Mouse (Mus musculus): Measurements from ENCODE around the gene Meis2. TPM values are rescaled to one million over a fixed set of nuclear protein-coding genes. Genes with fewer than 3 reads are reported as not detected.
A peak's percentile ranks its signal among the peaks of the same experiment; 100 is the strongest.

The Meis2 gene
- polyA plus RNA-seq, 1 experiment: 209 TPM

DNA sequence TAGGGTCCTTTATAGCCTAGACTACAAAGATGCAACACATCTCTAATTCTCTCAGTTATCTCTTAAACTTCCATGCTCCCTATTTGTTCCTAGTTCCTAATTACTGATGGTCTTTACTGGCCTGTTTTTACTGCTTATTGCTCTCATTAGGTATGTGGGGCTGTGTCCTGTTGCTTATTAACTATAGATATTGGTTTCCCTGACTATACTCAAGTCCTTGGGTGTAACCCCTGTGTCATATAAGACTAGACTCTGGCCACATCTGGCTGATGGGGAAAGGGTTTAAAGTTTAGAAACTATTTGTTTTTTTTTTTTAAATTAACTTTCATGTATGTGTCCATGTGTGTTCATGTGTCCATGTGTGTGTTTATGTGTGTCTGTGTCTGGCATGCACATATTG, 147.1 kb downstream of the Meis2 start:
- TF ChIP-seq POLR2A (IDR thresholded peaks at IDR 0.05; ENCODE audit: borderline replicate concordance, extremely low read depth, insufficient read depth, insufficient read length, poor library complexity, severe bottlenecking) (no peak), CTCF (IDR thresholded peaks at IDR 0.05; ENCODE audit: borderline replicate concordance, extremely low read depth, insufficient read depth, insufficient read length) (no peak)
- no peak for DNase-seq (ENCODE audit: low read depth)

DNA sequence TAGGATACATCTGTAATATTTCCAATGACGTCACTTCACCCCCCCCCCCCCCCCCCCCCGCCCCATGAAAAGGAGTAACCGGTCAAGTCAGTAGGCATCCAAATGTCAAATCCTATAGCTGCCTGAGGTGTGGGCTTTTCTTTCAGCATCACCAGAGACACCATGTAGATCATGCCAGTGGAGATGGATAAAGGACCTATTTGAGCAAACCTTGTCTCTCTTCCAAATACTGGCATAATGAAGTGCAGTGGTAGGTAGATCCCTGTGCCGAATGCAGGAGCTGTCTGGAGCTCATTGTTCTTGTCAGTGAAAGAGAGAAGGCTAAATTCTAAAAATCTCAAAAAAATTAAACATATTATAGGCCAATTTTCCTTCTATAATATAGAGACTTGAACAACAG, 151.1 kb downstream of the Meis2 start:
- TF ChIP-seq CTCF (IDR thresholded peaks at IDR 0.05; ENCODE audit: borderline replicate concordance, extremely low read depth, insufficient read depth, insufficient read length) (no peak), POLR2A (IDR thresholded peaks at IDR 0.05; ENCODE audit: borderline replicate concordance, extremely low read depth, insufficient read depth, insufficient read length, poor library complexity, severe bottlenecking) (no peak)
- DNase-seq (ENCODE audit: low read depth): peak; percentile 72

DNA sequence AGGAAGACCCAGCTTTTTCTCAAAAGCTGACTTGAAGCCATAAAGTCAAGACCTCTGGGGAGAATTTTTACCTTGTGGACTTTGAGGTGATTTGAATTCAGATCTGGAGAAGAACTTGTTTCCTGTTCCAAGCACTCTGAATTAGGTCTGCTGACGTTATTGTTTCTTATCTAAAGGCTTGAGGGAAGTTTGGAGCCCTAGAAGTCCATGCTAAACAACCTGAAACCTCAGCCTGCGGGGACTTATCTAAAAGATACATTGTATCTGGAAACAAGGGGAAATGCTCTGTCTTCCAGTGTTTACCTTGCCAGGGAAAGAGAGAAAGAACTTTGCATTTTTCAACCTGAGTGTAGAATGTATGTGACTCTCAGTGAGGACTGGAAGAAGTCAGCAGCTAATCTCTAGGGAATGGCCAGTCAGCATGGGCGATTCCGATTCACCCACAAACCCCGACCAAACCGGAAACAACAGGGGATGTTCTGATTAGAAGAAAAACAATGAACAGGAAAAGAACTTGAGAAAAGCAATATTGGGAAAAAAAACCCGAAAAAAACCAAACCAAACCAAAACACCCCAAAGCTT, 152.6 kb downstream of the Meis2 start:
- no peak for DNase-seq (ENCODE audit: low read depth)
- no peak for TF ChIP-seq CTCF (IDR thresholded peaks at IDR 0.05; ENCODE audit: borderline replicate concordance, extremely low read depth, insufficient read depth, insufficient read length)
- TF ChIP-seq POLR2A (IDR thresholded peaks at IDR 0.05; ENCODE audit: borderline replicate concordance, extremely low read depth, insufficient read depth, insufficient read length, poor library complexity, severe bottlenecking): no peak

DNA sequence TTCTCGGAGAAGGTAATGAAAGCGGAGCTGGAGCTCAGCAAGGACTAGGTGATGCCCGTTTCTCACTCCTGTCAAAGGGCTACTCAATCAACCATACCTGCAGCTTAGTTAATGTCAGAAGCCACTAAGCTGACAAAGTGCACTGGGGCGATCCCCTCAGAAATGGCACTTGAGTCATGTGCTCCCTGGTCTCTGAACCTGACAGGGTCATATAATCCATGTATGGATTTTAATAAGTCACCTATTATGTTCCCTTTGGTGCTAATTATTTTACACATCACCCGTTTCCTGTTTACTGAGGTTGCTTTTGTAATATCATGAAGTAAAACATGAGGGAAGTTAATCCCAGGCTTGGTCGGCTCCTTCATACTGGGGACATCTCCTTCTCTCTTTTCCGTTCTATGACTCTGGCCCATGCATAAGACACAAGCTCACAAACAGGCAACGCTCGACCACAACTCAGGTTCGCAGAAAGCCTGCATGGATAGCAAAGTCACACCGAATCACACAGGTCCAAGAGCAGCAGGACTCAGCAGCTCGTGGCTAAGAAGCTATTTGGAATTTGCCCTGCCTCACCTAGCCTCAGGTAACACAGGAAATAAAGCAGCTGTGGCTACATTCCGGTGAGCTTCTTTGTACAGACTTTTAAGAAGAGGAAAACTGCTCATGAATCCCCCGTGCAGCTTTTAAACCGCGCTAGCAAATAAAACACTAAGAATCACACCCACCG, 153.6 kb downstream of the Meis2 start:
- no peak for DNase-seq (ENCODE audit: low read depth)
- TF ChIP-seq CTCF (IDR thresholded peaks at IDR 0.05; ENCODE audit: borderline replicate concordance, extremely low read depth, insufficient read depth, insufficient read length) (no peak), POLR2A (IDR thresholded peaks at IDR 0.05; ENCODE audit: borderline replicate concordance, extremely low read depth, insufficient read depth, insufficient read length, poor library complexity, severe bottlenecking) (no peak)

DNA sequence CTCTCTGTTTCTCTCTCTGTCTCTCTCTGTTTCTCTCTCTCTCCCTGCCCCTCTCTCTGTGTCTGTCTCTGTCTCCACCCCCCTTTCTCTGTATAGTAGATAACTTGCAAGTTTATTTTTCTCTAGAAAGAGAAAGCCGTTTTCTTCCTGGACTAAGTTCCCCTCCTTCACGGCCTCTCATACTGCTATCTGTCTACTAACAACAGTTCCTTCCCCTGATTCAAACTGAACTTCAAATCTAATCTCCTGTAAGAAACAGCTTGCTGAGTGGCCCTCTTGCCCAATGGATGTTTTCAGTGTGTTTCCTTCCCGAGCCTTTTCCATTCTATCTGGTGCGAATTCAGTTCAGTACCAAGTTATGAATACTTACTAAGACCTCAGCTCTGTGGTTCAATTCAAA, 155.4 kb downstream of the Meis2 start:
- no peak for TF ChIP-seq CTCF (IDR thresholded peaks at IDR 0.05; ENCODE audit: borderline replicate concordance, extremely low read depth, insufficient read depth, insufficient read length)
- no peak for TF ChIP-seq POLR2A (IDR thresholded peaks at IDR 0.05; ENCODE audit: borderline replicate concordance, extremely low read depth, insufficient read depth, insufficient read length, poor library complexity, severe bottlenecking)
- DNase-seq (ENCODE audit: low read depth): no peak

DNA sequence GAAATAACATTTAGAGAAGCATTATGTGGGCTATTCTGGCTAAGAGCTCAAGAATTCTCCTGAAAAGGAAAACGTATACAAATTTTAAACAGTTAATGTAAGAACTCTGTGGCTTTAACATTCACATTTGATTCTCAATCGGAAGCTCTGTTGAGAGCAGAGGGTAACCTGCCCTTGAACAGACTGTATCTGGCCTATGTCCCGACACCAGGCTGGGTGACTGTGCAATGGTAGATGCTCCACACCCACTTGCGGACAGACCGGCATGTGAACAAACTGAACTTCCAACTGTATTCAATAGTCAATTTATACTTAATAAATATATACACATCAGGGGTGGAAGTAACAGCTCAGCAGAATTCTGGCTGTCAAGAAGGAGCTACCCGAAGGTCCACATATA, 164.6 kb downstream of the Meis2 start:
- TF ChIP-seq CTCF (IDR thresholded peaks at IDR 0.05; ENCODE audit: borderline replicate concordance, extremely low read depth, insufficient read depth, insufficient read length): no peak
- no peak for TF ChIP-seq POLR2A (IDR thresholded peaks at IDR 0.05; ENCODE audit: borderline replicate concordance, extremely low read depth, insufficient read depth, insufficient read length, poor library complexity, severe bottlenecking)
- DNase-seq (ENCODE audit: low read depth): no peak

DNA sequence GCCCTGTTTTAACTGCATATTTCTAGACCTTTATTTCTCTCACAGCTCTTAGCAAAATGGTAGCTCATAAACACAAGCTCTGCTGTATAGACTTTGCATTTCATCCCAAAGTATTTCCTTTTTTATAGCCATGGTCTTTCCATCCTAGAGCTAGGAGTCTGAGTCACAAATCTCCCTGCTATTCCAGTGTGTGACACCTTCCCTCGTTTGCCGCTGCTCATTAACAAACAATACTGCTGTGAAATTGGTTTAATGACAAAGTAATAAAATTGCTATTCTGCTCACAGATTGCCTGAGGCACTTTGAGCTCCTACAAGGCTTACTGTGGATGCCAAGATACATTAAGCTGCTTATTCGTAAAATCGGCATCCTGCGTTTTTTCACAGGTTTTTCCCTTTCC, 168.1 kb downstream of the Meis2 start:
- DNase-seq (ENCODE audit: low read depth): peak; percentile 91
- TF ChIP-seq POLR2A (IDR thresholded peaks at IDR 0.05; ENCODE audit: borderline replicate concordance, extremely low read depth, insufficient read depth, insufficient read length, poor library complexity, severe bottlenecking) (no peak), CTCF (IDR thresholded peaks at IDR 0.05; ENCODE audit: borderline replicate concordance, extremely low read depth, insufficient read depth, insufficient read length) (no peak)

DNA sequence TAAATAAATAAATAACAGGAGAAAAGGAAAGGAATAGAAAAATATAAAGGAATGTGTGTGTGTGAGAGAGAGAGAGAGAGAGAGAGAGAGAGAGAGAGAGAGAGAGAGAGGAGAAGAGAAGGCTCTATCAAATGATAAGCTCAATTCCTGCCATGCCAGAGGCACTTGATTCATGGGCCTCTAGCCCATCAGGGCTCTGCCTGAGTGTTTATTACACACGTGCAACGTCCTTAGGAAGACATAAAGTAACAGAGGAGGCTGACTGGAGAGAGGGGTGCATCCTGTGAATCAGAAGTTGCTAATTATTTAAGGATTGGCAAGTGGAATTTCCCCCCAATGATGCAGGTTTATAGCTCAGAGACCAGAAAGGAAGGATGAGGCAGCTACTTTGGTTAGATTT, 168.6 kb downstream of the Meis2 start:
- DNase-seq (ENCODE audit: low read depth): peak; percentile 53
- TF ChIP-seq CTCF (IDR thresholded peaks at IDR 0.05; ENCODE audit: borderline replicate concordance, extremely low read depth, insufficient read depth, insufficient read length) (no peak), POLR2A (IDR thresholded peaks at IDR 0.05; ENCODE audit: borderline replicate concordance, extremely low read depth, insufficient read depth, insufficient read length, poor library complexity, severe bottlenecking) (no peak)

DNA sequence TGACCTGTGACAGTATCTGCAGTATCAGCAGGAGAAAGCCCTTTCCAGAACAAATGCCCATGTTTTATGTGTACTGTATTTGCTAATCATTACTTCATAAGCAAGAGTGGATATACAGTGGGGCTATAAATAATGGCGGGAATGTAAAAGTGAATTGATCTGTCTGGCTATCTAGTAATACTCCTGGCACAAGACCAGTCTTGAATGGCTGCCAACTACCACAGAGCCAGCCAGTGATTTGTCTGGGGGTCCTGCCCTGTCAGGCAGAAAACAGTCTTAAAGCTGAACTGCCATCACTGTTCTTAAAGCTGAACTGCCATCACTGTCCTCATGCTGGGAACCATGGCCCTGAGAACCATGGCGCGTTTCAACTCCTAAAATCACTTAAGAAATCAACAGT, 169.9 kb downstream of the Meis2 start:
- TF ChIP-seq POLR2A (IDR thresholded peaks at IDR 0.05; ENCODE audit: borderline replicate concordance, extremely low read depth, insufficient read depth, insufficient read length, poor library complexity, severe bottlenecking) (no peak), CTCF (IDR thresholded peaks at IDR 0.05; ENCODE audit: borderline replicate concordance, extremely low read depth, insufficient read depth, insufficient read length) (no peak)
- peak; percentile 91 for DNase-seq (ENCODE audit: low read depth)

DNA sequence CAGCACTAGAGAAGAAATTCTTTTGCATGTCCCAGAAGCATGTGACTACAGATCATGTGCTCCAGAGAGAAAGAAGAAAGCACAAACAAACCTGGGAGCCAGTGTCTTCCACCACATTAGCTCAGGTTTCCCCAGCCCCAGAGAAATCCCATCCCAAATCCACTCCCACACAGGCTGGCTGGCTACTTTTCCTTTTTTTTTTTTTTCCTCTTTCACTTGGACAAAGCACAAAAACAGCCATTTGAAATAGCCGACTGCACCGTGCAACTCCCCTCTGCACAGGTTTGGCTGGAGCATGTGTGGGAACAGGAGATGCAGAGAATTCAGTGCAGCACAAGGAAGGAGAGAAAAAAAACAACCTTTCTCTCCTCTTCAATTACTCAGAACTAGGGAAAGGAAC, 170.4 kb downstream of the Meis2 start:
- TF ChIP-seq POLR2A (IDR thresholded peaks at IDR 0.05; ENCODE audit: borderline replicate concordance, extremely low read depth, insufficient read depth, insufficient read length, poor library complexity, severe bottlenecking) (no peak), CTCF (IDR thresholded peaks at IDR 0.05; ENCODE audit: borderline replicate concordance, extremely low read depth, insufficient read depth, insufficient read length) (no peak)
- peak; percentile 82 for DNase-seq (ENCODE audit: low read depth)

DNA sequence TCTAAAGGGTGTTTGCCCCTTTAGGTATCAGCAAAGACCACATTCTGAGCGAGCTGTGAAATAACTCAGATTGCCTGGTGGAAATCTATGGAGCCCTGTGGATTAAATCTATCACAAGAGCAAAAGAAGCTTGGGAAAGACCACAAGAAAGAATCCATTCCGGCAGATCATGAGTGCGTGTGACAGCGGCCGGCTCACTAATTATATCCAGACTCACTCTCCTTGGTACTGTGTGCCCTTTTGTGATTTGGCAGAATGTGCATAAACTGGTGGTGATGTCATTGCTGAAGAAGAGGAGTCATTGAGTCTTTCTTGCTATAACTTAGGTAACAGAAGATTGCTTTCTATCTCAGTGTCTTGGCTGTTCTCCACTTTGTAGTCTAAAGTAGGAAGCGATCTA, 172.5 kb downstream of the Meis2 start:
- DNase-seq (ENCODE audit: low read depth): peak; percentile 65
- TF ChIP-seq POLR2A (IDR thresholded peaks at IDR 0.05; ENCODE audit: borderline replicate concordance, extremely low read depth, insufficient read depth, insufficient read length, poor library complexity, severe bottlenecking) (no peak), CTCF (IDR thresholded peaks at IDR 0.05; ENCODE audit: borderline replicate concordance, extremely low read depth, insufficient read depth, insufficient read length) (no peak)

DNA sequence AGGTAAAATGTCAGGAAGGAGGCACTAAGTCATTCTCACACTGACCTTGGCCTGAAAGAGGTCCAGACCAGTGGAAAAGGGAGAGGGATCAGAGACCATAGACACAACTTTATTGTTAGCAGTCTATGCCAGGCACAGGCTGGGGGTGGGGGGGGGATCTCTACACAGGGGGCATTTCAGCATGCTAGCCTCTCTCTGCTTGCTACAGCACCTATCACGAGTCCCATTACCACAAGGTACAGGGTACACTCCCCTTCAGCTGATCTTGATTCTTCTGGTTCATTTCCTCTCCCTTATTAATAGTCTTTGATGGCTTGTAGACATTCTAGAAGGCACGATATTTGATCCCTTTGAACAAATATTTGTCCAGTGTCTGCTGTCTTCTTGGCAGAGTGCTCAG, 174.9 kb downstream of the Meis2 start:
- DNase-seq (ENCODE audit: low read depth): no peak
- TF ChIP-seq CTCF (IDR thresholded peaks at IDR 0.05; ENCODE audit: borderline replicate concordance, extremely low read depth, insufficient read depth, insufficient read length) (no peak), POLR2A (IDR thresholded peaks at IDR 0.05; ENCODE audit: borderline replicate concordance, extremely low read depth, insufficient read depth, insufficient read length, poor library complexity, severe bottlenecking) (no peak)
